Mouse (Mus musculus) layer of hippocampus, postnatal 36 days (tissue): ENCODE data around the gene Nes. TPM values are rescaled to one million over a fixed set of nuclear protein-coding genes. Genes with fewer than 3 reads are reported as not detected.

Source experiments
- DNase-seq, 2 experiments: peaks; one replicate each; pipeline ENCODE4 v3.0.0; 2022
- total RNA-seq, 2 experiments: library from RNA; stranded (reverse); gene quantifications; 2 replicates each; pipeline ENCODE4 v1.2.3; 2021

The Nes gene
- total RNA-seq, 2 experiments from 2014 or later, result 4.0 to 5.4 TPM

DNA sequence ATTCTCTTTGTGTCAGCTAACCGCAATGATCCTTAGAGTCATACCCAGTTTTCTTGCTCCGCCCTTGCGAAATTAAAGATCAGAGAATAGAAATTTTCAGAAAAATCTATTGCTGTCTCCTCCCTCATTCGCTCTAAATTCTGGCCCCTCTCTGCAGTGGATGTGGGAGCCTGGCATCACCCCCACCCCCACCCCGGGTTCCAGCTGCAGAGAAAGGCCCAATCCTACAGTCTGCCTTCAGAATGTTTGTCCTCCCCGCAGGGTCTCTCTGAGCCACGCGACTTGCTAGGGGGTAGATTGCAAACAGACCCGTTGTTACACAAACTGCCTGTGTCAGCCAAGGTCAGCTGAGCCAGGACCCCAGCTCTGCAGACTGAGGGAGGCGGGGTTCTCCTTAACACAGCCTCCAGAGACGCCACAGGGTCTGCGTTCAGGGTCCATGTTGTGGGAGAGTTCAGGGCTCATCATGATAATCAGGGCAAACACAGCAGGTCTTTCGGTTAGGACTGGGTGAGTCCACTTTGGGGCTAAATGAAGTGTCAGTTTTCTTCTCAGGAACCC lies 20.8 kb upstream of the Nes start:
- no peak for DNase-seq

DNA sequence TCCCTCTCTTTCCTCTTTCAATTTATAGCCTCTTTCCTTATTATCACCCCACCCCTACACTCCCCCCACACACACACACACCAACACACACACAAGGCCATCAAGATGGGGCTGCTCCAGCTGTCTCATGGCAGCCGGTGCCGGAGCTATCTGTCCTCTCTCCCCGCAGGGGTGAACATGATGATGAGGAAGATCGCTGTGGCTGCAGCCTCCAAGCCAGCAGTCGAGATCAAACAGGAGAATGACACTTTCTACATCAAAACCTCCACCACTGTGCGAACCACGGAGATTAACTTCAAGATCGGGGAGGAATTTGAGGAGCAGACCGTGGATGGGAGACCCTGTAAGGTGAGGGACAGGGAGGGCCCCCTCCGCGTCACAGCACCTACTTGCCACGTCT lies 18.9 kb upstream of the Nes start:
- DNase-seq, result no peak

DNA sequence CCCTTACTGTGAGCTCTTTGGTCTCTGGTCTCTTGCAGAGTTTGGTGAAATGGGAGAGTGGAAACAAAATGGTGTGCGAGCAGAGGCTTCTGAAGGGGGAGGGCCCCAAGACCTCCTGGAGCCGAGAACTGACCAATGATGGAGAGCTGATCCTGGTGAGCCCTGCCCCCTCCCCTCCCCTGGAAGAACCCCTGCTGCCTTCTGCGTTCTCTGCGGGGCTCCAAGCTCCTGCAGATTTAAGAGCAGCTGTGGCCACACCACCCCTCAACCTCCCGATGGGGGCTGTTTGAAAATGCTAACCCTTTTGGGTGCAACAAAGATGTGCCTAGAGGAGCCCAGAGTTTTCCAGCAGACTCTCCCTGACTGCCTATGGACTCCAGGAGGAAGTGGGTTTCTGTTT lies 18.4 kb upstream of the Nes start:
- no peak for DNase-seq

DNA sequence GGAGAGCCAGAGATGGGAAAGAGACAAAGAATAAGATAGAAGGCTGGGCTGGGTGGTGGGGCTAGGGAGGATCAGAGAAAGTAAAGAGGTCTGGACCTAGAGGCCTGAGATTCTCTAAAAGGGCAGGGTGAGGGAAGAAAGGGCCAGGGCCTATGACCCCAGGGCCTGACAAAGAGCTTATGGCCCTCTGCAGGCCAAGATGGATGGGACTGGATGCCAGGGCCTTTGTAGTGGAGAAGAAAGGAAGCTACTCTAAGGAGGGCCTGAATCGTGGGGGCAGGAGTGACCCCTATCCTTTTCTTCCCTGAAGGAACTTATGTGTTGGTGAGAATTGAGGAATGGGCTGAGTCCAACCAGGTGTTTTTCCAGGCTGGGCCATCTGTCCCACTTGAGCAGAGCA lies 12.8 kb upstream of the Nes start:
- no peak for DNase-seq

- DNase-seq, result no peak
These were observed 12.4 kb upstream of the Nes start for GRCm38 (mm10) chr3:87958476-87958875.

DNA sequence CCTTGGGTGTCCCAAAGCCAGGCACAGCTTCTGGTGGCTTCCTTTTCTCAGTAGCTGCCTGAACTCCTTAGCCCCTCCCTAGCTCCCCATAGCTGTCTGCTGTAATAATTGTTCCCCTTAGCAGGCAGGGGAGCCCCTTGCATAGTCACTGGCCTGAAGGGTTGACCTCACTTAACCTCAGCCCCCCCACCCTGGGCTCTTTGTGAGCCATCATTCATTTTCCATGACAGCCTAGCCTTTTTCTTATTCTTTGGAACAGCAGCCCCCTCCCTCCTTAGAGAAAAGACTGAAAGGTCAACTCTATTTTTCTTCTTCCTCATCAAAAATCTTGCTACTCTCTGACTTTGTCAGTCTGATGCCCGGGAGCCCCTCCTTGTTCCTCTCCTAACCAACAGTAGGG lies 11.9 kb upstream of the Nes start:
- DNase-seq, result no peak

- no peak for DNase-seq
These were observed 11.5 kb upstream of the Nes start for GRCm38 (mm10) chr3:87959371-87959770.

- no peak for DNase-seq
These were observed 10.7 kb upstream of the Nes start for GRCm38 (mm10) chr3:87960191-87960585.

DNA sequence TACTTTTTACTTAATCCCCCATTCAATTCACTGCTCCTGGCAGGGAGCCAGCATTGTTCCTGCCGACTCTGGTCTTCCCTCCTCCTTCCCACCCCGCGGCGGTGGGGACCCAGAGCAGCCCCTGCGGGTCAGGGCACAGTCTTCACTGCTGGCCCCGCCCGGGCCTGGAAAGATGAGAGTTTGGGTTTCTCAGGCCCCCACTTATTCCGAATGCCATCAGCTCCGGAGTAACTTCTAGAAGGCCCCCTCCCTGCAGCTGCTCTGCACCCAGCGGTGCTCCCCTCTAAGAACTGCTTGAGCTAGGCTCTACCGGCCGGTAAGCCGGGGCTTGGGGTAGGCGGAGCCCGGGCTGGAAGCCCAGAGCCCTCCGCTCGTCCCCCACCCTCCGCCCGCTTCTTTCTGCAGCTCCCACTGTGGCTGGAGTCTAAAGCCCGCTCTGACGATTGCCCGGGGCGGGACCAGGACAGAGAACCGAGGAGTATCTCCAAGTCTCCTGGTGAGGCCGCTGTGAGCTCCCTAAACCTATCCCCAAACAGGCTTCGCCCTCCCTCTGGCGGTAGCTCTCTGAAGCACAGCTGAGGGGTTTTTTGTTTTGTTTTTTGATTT lies 10.2 kb upstream of the Nes start:
- peak; percentile 76 to 78 for DNase-seq

- DNase-seq, result peak in 1 of 2 experiments; percentile 46
These were observed 517 bp upstream of the Nes start for GRCm38 (mm10) chr3:87970184-87970938.

DNA sequence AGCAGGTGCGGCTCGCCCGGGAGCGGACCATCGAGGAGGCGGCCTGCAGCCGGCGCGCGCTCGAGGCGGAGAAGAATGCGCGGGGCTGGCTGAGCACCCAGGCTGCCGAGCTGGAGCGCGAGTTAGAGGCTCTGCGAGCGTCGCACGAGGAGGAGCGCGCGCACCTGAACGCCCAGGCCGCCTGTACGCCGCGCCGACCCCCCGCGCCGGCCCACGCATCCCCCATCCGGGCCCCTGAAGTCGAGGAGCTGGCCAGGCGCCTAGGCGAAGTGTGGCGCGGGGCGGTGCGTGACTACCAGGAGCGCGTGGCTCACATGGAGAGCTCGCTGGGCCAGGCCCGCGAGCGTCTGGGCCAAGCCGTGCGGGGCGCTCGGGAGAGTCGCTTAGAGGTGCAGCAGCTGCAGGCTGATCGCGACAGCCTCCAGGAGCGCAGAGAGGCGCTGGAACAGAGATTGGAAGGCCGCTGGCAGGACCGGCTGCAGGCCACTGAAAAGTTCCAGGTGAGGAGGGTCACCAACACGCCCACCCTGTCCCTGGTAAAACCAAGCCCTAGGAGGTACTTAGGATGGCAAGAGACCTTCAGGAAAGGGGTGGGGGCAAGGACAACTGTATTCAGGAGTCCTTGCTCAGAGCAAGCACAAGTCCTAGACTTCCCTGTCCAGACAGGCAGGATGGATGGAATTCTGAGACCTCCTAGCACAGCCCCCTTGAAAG lies 768 bp downstream of the Nes start:
- DNase-seq, result no peak

- DNase-seq, result no peak
These were observed 1.4 kb downstream of the Nes start for GRCm38 (mm10) chr3:87972203-87972664.

GRCm38 (mm10) chr3:87972776-87973175 lies 1.9 kb downstream of the Nes start:
- no peak for DNase-seq

DNA sequence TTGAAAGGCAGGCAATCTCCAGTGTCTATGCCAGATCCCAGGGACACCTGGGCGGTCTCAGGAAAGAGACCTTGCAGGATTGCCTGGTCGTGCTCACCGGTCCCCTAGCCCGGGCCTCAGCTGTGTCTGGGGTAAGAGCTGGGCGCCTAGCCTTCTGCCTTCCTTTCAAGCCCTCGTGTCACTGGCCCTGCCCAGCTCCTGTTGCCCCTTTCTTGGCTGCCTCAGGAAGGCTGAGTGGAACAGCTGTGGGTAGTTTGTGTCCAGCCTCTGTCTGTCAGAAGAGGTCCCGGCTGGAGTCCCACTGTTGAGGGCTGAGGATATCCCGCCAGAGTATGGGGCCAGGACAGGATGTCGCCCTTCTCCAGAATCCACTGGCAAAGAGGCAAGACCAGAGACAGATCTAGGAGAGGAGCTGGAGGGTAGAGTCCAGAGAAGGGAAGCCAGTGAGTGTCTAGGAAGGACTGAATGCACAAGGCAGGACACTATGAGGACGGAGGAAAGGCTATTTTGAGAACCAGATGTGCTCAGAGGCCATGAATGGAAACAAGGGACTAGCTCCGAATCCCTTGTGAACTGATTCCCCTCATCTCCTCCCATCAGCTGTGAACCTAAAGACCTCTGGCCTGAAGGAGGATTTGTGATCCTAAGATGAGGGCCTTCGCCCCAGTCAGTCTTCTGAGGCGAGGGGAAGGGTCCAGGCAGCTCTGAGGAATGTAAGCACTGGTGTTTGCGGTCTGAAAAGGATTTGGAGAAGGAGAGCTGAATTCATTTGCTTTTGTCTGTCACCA lies 2.9 kb downstream of the Nes start:
- no peak for DNase-seq

DNA sequence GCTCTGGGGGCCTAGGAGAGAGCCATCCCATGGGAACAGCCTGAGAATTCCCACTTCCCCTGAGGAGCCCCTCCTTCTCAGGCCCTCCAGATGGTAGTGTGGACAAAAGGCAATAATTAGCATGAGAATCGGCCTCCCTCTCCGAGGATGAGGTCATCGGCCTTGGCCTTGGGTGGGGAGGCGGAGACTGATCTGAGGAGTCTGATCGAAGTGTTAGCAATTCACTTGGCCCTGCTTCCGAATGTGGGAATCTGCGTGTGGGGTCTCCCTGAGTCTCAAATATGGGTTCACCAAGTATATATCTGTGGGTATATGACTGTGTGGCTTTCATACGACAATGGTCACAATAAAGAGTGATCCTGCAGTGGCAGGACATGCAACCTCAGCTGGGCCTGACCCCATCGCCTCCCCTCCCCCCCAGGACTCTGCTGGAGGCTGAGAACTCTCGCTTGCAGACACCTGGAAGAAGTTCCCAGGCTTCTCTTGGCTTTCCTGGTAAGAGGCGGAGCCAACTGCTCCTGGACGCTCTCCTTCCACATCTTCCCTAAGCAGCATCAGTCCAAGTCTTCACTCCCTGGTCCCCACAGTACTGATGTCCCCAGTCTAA lies 3.6 kb downstream of the Nes start:
- no peak for DNase-seq

- no peak for DNase-seq
These were observed 8.6 kb downstream of the Nes start for GRCm38 (mm10) chr3:87979493-87979892.

DNA sequence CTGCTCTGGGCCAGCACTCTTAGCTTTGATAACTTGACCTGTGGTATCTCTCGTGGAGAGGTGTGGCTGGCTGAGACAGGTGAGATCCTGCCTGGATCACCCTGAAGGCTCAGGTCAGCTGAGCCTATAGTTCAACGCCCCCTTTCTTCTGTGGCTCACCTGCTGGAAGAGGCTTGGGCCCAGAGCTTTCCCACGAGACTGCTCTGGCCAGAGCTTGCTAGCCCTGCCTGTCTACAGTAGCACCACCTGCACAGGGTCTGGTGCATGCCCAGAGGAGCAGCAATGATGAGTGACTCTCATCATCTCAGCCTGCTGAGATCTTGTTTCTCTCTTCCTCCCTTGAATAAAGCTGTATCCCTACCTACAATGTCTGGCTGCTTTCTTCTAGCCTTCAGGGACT lies 9.2 kb downstream of the Nes start:
- DNase-seq, result no peak

DNA sequence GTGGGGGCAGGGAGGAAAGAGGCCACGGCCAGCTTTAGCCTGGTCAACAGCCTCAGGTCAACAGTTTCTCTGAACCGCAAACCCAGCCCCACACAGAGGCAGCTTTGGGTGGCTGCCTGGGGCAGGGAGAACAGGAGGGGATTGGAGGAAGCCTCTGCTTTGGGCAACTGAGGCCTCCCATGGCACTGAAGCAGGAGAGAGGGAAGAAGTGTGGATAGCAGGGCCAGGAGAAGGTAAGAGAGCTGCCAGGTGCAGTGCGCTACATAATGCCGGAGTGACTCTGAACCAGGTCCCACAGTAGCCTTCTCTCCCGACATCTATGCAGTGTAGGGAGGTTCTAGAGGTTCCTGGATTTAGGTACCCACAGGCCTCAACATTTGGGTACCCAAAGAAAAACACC lies 9.8 kb downstream of the Nes start:
- no peak for DNase-seq

GRCm38 (mm10) chr3:87981214-87981760 lies 10.4 kb downstream of the Nes start:
- DNase-seq, result no peak

- no peak for DNase-seq
These were observed 11.3 kb downstream of the Nes start for GRCm38 (mm10) chr3:87981894-87982835.
